Mouse (Mus musculus): ENCODE measurements at regions not wholly inside any gene's neighbourhood (a gene's known extent, or its start where the extent isn't known, plus 50 kb on each side); places are given as distances from the start of the nearest gene placed in this dataset.

DNA sequence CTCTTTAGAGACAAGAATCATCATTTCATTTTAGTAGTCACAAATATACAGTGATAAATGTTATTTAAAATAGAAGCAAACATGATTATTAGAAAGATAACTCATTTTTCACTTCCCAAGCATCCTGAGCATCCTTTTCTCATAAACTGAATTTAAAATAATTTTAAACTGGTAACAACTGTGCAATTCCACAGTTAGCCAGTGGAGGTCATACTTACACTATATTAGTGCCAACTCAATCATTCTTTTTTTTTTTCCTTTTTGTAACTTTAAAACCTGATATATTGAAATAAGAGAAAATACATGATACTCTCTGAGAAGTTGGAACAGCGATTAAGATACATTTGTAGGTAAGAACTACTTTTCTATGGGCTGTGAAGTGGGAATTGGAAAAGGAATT lies 113.2 kb upstream of the Gm17509 start:
- DNase-seq (ENCODE audit: low read depth, low spot score), result no peak

DNA sequence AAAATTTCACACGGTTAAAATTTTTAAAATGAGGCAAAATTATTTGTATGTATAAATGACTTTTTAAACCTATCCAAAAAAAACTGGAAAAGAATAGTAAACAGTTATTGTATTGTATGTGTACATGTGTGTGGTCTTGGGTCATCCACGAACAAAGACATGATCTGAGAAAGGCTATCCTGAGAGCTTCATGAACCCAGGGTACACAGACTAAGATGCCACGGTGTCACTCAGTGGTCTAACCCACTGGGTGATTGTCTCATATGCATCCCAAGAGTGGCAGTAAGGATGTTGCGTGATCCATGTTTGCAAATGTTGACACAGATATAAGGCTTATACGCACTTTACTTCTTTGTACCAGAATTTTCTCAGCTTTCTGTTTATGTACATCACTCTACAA lies 113.7 kb upstream of the Gm17509 start:
- DNase-seq (ENCODE audit: low read depth, low spot score), result no peak

DNA sequence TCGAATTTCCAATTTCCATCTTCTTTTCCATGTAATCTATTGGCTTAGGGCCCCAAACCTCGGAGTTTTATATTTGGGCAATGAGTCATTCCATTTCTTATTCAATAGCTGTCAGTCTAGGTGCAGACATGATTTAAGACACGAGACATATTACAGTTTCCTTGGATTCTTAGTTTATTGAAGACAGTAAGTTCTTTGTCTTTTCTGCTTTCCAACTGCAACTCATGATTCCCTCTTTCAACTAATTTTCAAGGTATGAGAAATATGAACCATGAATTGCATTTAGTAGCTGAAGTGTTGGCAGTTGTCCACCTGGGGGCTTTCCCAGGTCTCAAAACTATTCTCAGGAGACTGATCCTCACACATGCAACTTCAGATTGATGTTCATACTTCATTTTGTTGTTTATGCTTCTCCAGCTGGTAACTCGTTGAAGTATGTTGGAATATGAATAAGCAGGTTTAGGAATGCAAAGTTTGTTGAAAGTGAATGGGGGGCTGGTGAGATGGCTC lies 160.3 kb upstream of the Gm17509 start:
- DNase-seq (ENCODE audit: low read depth, low spot score), result no peak

DNA sequence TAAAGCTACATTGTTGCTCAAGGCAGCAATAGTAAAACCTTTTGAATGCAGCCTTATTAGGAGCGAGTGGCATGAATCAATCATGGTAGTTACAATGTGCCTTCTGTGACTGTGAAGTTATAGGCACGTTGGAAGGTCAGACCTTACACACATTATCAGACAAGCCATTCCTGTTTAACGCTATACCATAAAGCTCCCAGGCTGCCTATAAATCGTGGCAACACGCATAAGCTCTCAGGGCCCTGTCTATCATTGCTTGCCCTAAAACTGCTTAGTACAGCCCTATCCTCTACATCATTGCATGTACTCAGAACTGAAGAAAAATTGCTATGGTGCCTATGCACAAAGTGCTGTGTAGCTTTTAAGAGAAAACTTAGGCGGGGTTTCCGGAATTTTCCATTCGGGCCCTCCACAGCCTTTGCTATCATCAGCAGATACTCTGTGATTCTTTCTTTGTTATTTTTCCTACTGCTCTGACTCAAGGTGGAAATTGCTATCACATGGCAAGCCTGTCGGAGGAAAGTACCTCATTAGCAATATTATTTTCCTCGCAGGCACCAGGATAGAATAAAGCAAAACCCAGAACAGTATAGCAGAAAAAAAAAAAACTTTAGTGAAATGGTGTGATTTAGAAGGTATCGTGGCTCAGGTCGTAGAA lies 162.7 kb upstream of the Gm17509 start:
- DNase-seq (ENCODE audit: low read depth, low spot score), result peak; percentile 17

GRCm38 (mm10) chr13:117390287-117390686 lies 169.4 kb upstream of the Gm17509 start:
- DNase-seq (ENCODE audit: low read depth, low spot score), result no peak

GRCm38 (mm10) chr13:117393488-117393887 lies 172.6 kb upstream of the Gm17509 start:
- no peak for DNase-seq (ENCODE audit: low read depth, low spot score)

GRCm38 (mm10) chr13:117401245-117401644 lies 180.4 kb upstream of the Gm17509 start:
- DNase-seq (ENCODE audit: low read depth, low spot score), result no peak

DNA sequence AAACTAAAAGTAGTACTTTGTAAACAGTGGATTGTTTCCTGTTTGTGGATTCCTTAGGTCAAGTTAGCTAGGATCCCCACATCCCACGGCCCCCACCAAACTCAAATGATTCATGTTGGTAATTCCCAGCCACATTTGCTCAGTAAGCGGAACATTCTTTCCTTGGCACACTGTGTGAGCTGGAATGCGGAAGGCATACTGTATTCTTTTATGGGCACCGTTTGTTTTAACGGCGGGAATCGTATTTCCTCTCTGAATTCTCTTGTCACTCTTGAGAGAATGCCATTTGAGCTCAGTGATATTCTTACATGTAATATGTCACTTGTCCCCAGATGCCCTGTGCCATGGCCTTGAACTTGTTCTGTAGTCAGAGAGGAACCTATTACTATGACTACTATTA lies 189.1 kb upstream of the Gm17509 start:
- DNase-seq (ENCODE audit: low read depth, low spot score), result no peak

GRCm38 (mm10) chr13:117413616-117414015 lies 188.5 kb upstream of the Hcn1 start:
- no peak for DNase-seq (ENCODE audit: low read depth, low spot score)

- no peak for DNase-seq (ENCODE audit: low read depth, low spot score)
Observed at GRCm38 (mm10) chr13:117423558-117423957, 178.6 kb upstream of the Hcn1 start.

GRCm38 (mm10) chr13:117425015-117425414 lies 177.1 kb upstream of the Hcn1 start:
- no peak for DNase-seq (ENCODE audit: low read depth, low spot score)

DNA sequence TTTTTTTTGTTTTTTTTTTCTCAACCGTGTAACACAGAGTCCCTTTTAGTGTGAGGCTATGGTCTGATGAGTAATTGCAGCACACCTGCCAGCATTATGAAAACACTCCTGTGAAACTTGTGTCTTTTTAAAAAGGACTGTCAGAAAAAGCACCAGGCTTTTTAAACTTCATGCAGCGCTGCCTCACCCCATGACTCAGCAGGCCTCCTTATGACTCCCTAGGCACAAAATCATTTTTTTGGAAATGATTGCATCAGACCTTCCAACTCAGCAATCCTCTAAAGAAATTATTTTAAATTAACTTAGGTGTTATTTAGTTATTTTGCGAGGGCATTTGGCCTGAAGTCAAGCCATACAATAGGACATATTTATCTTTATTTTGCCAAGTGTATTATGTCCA lies 134.7 kb upstream of the Hcn1 start:
- DNase-seq (ENCODE audit: low read depth, low spot score), result no peak

- DNase-seq (ENCODE audit: low read depth, low spot score), result no peak
Observed at GRCm38 (mm10) chr13:117472726-117473125, 129.4 kb upstream of the Hcn1 start.

GRCm38 (mm10) chr13:117482624-117483023 lies 119.5 kb upstream of the Hcn1 start:
- no peak for DNase-seq (ENCODE audit: low read depth, low spot score)

DNA sequence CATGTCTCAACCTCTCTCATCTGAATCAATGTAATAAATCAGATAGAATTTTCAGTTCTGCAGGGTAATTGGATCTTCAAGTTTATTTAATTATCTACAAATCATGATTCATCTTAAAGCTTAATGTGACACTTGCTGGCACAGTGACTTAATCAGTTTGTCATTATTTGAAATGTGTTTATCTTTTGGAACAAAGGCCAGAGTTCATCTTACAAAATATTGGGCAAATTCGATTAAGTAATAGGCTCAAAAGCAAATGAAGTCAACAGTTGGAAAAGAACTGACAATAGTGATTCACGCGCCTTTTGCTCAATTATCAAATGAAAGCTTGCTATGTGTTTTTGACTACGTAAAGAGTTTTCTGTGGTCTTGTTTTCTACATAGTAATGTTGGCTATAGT lies 93.4 kb upstream of the Hcn1 start:
- DNase-seq (ENCODE audit: low read depth, low spot score), result no peak

DNA sequence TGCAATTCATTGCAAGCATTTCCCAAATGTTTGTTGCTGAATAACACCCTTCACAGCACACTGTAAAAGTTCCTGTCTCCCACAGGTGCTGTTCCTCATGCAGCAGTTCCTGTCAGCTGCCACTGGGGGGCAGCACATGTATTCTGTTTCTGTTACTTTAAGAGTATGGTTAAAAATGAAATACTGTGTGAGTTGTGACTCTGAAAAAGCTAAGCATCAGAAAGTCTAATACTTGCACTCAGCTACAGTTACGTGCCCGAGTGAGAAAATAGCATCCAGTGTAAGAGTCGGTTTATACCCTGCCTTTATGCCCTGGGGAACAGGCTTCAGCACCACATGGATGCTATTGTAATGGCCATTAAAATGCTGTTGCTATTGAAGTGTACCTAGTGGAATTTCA lies 52.0 kb upstream of the Hcn1 start:
- peak; percentile 37 for DNase-seq (ENCODE audit: low read depth, low spot score)
